Mouse (Mus musculus): Measurements from ENCODE around the gene Scarb1.

The Scarb1 gene

GRCm38 (mm10) chr5:125330656-125331055 lies 10.2 kb downstream of the Scarb1 start:
- no peak for DNase-seq

- DNase-seq = no peak
Measured at GRCm38 (mm10) chr5:125330191-125330590, 10.7 kb downstream of the Scarb1 start.

GRCm38 (mm10) chr5:125327596-125328385 lies 13.1 kb downstream of the Scarb1 start:
- no peak for DNase-seq

GRCm38 (mm10) chr5:125326351-125326750 lies 14.5 kb downstream of the Scarb1 start:
- DNase-seq = no peak

- DNase-seq = no peak
Measured at GRCm38 (mm10) chr5:125325931-125326330, 15.0 kb downstream of the Scarb1 start.

GRCm38 (mm10) chr5:125325285-125325684 lies 15.6 kb downstream of the Scarb1 start:
- DNase-seq = no peak

GRCm38 (mm10) chr5:125323939-125324480 lies 16.9 kb downstream of the Scarb1 start:
- no peak for DNase-seq

GRCm38 (mm10) chr5:125323128-125323527 lies 17.8 kb downstream of the Scarb1 start:
- DNase-seq = no peak

GRCm38 (mm10) chr5:125321836-125322235 lies 19.1 kb downstream of the Scarb1 start:
- no peak for DNase-seq

- peak; percentile 51 for DNase-seq
Measured at GRCm38 (mm10) chr5:125319057-125319800, 21.7 kb downstream of the Scarb1 start.

- no peak for DNase-seq
Measured at GRCm38 (mm10) chr5:125317953-125318352, 22.9 kb downstream of the Scarb1 start.

- no peak for DNase-seq
Measured at GRCm38 (mm10) chr5:125317296-125317695, 23.6 kb downstream of the Scarb1 start.

GRCm38 (mm10) chr5:125316771-125317170 lies 24.1 kb downstream of the Scarb1 start:
- DNase-seq = no peak

GRCm38 (mm10) chr5:125315110-125315509 lies 25.8 kb downstream of the Scarb1 start:
- no peak for DNase-seq

GRCm38 (mm10) chr5:125313991-125314390 lies 26.9 kb downstream of the Scarb1 start:
- no peak for DNase-seq

- no peak for DNase-seq
Measured at GRCm38 (mm10) chr5:125312970-125313597, 27.8 kb downstream of the Scarb1 start.

GRCm38 (mm10) chr5:125310986-125311385 lies 29.9 kb downstream of the Scarb1 start:
- no peak for DNase-seq

GRCm38 (mm10) chr5:125309193-125309592 lies 31.7 kb downstream of the Scarb1 start:
- DNase-seq = no peak

- no peak for DNase-seq
Measured at GRCm38 (mm10) chr5:125306824-125307223, 34.1 kb downstream of the Scarb1 start.

GRCm38 (mm10) chr5:125306372-125306771 lies 34.5 kb downstream of the Scarb1 start:
- DNase-seq = no peak

GRCm38 (mm10) chr5:125305229-125306081 lies 35.4 kb downstream of the Scarb1 start:
- peak; percentile 36 for DNase-seq

- no peak for DNase-seq
Measured at GRCm38 (mm10) chr5:125304245-125304856, 36.5 kb downstream of the Scarb1 start.

Data from right cerebral cortex, postnatal 14 days (tissue).